Mouse (Mus musculus): ENCODE results near the gene Ybx2.
"Not testable (repeated sequence)": the region's sequence is repeated elsewhere in the genome, so short reads cannot be mapped to it uniquely, and the experiment has no call there.

Ybx2 gene

GRCm38 (mm10) chr11:69915667-69916627, 19.6 kb upstream of the Ybx2 start:
- DNase-seq, result no peak

DNA sequence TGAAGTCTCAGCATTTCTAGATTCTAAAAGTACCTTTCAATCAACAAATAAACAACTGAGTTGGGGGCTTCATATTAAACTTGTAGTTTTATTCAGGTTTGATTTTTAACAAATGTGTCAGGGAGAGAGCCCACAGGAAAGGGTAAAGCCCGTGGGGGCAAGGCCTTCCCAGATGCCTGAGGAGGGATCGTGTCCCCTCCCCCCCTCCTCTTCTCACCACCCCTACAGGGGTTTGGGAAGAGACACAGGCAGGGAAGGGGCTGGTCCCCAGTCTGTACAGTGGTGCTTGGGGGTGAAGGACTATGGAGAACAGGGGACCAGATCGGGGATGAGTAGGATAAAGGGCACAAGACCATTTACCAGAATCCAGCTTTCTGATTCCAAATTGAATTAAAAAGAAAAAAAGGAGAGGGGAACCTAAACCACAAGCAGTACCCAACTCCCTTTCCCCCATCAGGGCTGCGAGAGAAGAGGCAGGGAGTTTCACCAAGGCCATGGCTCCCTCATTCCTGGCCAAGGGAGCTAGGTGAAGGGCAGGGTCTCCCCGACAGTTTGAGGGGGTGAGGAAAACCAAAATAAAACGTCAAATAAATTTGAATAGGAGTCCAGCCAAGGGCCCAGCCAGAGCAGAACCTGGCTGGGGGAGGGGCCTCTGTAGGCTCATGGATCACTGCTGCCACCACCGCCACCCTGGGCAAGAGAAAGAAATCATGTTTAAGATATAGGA, 18.8 kb upstream of the Ybx2 start:
- DNase-seq, result not testable (repeated sequence)

GRCm38 (mm10) chr11:69917379-69917948, 18.1 kb upstream of the Ybx2 start:
- no peak for DNase-seq

- no peak for DNase-seq
Observed at GRCm38 (mm10) chr11:69918118-69918517, 17.5 kb upstream of the Ybx2 start.

- DNase-seq, result no peak
Observed at GRCm38 (mm10) chr11:69919053-69919452, 16.5 kb upstream of the Ybx2 start.

DNA sequence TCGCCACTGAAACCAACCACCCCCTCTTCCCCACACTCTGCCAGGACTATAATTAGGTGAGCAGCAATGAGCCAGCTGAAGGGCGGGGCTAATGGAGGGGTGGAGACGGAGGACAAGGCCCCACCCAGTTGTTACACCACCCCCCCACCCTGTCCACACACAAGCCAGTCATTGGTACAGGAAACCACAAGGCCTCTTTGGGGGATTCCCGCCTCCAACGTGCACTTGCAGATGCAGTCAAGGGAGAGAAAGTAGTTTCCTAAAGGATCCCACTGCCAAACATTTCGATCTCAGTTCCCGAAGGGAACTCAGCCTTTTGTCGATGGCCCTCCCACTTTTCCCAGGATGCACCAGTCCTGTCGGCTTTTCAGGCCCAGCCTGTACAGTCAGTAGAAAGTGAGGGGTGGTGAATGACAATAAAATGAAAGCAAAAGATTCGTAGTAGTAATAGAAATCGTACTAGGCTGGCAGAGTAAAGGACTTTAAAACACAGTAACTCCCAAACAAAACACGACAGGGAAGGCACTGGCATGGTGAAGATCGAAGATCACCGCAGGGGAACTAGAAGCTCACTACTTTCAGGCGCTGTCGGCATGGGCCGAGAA, 15.8 kb upstream of the Ybx2 start:
- peak; percentile 68 for DNase-seq

DNA sequence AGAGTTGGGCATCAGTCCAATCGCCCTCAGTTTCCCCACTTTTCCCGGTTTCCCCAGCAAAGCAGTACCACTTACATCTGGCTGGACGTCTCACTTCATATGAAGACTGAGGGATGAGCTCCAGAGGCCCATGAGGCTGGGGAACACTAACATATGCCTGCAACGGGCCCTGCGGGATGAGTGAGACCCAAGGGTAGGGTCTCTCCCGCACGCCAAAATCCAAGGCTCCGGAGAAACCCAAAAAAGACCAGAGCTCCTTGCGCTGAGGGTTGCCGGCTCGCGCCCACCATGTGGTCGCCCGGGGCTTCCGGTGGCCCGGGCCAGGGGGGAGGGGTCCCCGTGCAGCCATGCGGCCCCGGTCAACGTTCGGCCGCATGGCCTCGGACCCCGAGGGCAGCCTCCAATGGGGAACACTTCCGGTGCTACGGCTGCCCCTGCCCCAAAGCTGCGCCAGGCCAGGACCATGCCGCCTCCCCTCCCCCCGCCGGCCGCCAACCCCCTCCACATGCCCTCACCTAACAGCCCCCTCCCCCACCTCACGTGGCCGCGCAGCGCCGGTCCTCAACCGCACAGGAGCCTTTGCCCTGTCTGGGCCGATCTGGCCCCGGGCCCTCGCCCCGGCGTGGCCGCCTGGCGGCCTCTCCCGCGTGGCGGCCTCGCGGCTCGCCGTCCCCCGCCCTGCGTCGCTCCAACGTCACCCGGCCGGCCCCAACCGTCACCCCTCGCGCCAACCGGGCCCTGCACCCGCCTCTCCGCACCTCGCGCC, 15.1 kb upstream of the Ybx2 start:
- DNase-seq, result no peak

DNA sequence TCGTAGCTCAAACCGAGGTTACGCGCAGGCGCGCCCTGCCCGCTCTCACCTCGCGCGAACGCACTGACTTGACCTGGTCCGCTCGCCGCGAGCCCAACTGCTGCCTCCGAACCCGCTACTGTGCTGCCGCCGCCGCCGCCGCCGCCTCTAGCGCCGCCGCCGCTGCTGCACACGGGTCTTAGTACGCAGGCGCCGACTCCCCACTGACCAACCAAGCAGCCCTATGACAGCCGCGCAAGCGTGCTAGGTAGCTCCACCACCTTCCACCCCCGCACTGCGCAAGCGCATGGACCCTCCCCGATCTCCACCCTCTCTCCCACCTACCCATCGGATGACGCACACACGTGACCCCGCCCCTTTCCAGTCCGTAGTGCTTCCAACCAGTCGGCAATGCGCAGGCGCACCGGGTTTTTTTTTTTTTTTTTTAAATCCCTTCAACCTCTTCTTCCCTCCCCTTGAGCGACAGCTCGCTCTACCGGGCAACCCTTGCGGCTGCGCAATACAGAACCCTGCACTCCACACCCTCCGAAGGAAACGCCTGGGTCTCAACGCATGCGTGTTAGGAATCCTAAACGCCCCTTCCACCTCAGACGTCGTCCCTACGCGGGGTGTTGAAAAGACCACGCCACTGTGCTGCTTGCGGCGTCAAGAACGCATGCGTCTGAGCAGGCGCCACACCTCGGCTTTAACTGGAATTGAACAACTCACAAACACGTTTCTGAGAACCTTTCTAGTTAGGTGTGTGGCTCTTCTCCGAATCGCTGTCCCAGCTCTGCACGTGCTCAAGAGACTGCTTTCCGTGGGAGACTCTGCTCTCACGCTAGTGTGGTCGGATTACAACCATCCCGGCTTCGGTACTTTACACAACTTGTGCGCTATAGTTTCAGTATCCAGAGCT, 14.2 kb upstream of the Ybx2 start, which contains the start of gene Eif5a:
Eif5a (minus strand) TSS at position 845 of the 898 bp plus-strand sequence.
- DNase-seq, result peak; percentile 100

- DNase-seq, result no peak
Observed at GRCm38 (mm10) chr11:69922012-69922756, 13.4 kb upstream of the Ybx2 start.

DNA sequence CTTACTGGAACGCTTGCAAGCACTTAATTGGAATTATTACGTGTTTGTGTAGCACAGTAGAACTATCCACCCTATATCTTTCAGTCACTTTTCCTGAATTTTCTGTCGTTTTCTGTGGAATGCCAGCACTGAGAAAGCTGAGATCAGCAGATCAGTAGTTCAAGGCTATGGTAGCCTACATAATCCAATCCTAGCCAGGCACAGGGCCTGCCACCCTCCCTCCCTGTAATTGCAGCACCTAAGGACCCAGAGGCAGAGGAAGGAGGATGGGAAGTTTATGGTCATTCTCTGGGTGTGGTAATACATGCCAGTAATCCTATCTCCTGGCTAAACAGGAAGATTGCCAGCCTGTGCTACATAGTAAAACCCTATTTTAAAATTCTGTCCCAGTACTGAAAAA, 12.8 kb upstream of the Ybx2 start:
- DNase-seq, result no peak

- DNase-seq, result no peak
Observed at GRCm38 (mm10) chr11:69927501-69927900, 8.1 kb upstream of the Ybx2 start.

GRCm38 (mm10) chr11:69929712-69930111, 5.9 kb upstream of the Ybx2 start:
- no peak for DNase-seq

- DNase-seq, result not testable (repeated sequence)
Observed at GRCm38 (mm10) chr11:69930176-69930575, 5.4 kb upstream of the Ybx2 start.

DNA sequence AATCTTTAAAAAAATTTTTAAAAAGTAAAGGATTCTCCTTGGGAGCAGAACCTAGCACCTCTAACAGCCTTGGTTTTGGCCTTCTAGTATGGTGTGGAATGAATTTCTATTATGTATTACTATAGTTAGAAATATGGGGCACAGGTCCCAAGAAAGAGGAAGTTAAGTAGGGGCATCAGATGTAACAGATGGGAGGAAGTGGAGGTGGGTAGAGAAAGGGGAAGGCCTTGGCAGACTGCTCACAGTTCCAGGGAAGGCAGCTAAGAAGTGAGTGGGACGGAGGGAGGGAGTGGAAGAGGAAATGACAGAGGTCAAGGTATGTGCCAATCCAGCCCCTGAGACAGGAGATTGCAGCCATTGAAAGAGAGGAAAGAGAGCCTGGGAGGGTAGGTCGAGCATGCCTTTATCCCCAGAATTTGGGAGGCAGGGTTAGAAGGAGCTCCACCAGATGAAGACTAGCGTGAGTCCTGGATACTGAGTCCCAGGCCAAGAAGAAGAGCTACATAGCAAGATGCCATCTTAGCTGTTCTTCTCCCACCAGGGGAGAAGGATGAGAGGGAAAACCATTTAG, 4.5 kb upstream of the Ybx2 start:
- peak; percentile 39 for DNase-seq

DNA sequence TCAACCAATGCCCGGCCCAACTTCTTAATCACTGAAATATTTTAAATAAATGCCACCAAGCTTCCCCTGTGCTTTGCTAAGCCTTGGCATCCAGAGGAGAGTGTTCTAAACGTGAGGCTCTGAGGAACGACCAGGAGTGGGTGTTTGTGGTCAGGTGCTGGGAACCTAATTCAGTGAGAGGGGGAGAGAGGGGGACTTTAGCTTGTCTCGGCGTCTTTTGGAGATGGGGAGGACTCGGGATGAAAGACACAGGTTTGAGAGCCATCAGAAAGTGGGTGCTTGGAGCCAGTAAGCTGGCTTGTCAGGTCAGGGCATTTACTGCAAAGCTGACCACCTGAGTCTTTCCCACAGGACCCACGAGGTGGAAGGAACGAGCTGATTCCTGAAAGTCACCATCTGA, 3.8 kb upstream of the Ybx2 start:
- DNase-seq, result no peak

GRCm38 (mm10) chr11:69932254-69932653, 3.3 kb upstream of the Ybx2 start:
- peak; percentile 51 for DNase-seq

- no peak for DNase-seq
Observed at GRCm38 (mm10) chr11:69933066-69933465, 2.5 kb upstream of the Ybx2 start.

- peak; percentile 95 for DNase-seq
Observed at GRCm38 (mm10) chr11:69934169-69934568, 1.4 kb upstream of the Ybx2 start.

DNA sequence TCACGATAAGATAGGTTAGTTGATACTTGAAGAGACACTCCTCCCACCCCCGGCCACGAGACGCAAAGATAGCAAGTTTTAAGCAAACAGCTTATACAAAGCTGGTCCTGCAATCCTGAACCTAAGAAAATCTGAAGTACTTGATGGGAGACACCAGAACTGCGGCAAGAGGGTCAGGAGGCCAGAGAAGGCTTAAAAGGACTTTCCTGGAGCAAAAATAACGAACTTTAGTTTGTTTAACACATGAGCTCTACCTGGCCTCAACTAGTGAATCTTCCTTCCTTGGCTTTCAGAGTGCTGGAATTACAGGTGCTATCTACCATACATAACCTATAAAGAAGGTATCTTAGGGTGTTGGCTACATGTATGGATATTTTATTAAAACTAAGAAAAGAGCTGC, 915 bp upstream of the Ybx2 start:
- no peak for DNase-seq

- peak; percentile 48 for DNase-seq
Observed at GRCm38 (mm10) chr11:69936156-69936555, 560 bp downstream of the Ybx2 start.

All from thymus, postnatal 14 days (tissue).